Mouse (Mus musculus): ENCODE data around the gene Serpina3g.
"Not testable (repeated sequence)": the region's sequence is repeated elsewhere in the genome, so short reads cannot be mapped to it uniquely, and the experiment has no call there.

Serpina3g gene

DNA sequence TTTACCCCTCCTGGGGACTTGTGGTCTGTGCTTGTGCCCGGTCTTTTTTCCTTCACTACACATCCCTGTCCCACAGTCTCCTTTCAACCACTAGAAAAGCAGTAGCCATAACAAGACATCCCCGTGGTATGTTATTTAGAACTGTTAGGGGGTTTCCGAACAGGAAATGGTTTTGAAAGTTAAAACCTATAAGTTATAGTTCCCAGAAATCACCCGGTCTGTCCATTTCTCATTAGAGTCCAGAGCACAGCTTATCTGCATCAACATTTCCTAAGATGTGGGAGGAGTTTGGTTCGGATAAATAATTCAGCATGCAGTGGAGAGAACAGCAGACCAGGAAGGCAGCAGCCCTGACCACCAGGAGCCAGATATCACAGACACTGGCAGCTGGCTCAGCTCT lies at the start of gene Serpina3g:
Gene Serpina3g, plus strand, starts transcription at position 331 of the 400 bp plus-strand sequence.
- no peak for DNase-seq (ENCODE audit: low spot score)

DNA sequence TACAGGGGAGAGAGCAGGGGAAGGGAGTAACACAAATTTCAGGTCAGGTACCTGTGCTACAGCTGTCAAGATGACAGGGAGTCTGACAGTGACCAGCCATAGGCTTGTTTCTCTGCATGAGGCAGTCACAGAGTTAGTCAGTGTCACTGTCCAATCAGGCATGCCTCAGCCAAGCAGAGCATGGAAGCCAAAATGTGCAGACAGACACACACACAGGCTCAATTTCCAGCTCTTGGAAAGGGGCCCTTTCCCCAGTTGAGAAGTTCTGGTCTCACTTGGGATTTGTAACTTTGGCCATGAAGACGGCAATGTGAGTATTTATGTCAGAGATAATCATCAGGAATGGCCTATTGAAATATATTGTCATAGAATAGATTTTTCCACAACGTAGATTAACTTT lies 46.8 kb upstream of the Serpina3g start:
- no peak for DNase-seq (ENCODE audit: low spot score)

DNA sequence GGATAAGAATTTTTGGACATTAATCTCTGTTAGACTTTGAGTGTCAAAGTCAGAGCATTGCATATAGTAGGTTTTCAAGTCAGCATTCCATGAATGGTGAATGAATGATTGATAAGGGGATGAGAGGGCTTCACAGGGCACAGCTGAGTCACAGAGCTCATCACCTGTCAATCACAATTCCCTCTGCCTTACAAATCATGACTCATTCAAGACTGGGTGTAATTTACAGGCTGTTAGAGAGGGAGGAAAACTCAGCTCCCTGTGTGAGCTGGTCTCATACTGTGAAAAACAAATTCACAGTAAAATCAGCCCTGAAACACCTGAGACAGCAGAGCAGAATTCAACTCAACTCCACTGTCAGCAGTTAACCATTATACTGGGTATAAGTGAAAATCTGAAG lies 45.2 kb upstream of the Serpina3g start:
- DNase-seq (ENCODE audit: low spot score): no peak

DNA sequence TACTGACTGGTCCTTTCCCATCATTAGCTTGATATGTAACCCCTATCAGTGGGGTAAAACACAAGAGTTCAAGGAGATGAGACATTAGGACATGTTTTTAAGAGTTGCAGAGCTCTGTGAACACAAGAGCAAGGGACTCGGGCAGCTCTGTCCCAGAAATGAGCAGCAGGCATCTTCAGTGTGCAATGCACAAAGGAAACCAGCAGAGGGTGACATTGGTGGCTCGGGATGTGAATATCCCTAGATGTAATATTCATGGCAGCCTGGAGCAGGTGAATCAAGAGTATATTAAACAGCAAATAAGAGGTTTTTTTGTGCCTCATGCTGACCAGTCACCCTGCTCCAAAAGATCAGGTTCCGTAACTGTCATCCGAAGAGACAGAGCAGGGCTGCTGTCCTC lies 26.9 kb upstream of the Serpina3g start:
- no peak for DNase-seq (ENCODE audit: low spot score)

DNA sequence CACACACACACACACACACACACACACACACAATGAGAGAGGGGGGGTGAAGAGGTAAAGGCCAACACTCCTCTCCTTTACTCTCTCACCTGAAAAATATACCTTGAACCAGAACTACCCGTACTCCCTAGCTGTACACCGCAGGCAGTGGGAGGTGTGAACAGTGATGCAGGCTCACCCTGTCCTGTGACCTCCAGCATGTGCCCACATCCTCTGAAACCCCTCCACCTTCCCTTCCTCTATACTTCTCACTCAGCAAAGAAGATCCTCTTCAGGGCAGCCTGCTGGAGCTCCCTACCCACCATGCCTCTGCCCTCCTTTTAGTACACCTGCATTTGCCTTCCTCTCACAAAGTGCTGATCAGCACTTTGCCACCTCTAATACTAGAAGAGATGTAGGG lies 26.2 kb upstream of the Serpina3g start:
- no peak for DNase-seq (ENCODE audit: low spot score)

DNA sequence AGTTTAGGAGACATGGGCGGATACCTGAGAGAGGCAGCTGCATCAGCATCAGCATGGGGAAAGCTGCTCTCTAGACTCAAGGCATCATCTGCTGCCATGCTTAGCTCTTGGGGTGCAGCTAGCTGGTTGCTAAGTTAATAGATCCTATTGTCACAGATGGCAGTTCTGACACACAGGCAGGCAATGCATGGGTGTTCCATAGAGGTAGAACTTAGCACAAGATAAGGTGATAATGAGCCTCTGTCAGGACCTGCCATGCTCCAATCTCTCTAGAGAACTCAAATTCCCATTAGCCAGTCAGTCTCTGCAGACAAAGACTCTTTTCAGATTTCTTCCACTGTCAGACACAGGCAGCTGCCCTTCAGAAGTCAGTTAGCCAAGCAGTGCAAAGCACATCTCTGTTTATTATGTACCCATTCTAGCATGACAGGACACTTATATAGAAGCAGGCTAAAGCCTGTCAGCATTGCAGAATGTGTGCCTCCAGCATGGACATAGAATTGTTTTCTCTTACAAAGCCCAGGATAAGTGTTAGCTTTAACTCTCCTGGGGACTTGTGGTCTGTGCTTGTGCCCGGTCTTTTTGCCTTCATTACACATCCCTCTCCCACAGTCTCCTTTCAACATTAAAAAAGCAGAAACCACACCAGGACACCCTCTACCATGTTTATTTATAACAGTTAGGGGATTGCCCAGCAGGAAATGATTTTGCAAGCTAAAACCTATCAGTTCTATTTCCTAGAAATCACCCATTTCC lies 22.2 kb upstream of the Serpina3g start:
- DNase-seq (ENCODE audit: low spot score): no peak

DNA sequence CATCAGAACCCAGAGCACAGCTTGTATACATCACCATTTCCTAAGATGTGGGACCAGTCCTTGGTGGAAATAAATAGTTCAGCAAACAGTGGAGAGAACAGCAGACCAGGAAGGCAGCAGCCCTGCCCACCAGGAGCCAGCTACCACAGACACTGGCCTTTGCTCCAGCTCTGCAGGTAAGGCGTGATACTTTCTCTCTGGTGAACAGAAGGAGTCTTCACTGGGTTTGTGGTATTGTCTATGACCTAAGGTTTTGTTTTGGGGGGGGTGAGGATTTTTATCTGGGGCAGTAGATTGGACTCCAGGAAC lies 21.6 kb upstream of the Serpina3g start, which contains the start of gene Serpina3f:
Gene Serpina3f, plus strand, starts transcription at position 100 of the 309 bp plus-strand sequence.
- DNase-seq (ENCODE audit: low spot score): no peak

DNA sequence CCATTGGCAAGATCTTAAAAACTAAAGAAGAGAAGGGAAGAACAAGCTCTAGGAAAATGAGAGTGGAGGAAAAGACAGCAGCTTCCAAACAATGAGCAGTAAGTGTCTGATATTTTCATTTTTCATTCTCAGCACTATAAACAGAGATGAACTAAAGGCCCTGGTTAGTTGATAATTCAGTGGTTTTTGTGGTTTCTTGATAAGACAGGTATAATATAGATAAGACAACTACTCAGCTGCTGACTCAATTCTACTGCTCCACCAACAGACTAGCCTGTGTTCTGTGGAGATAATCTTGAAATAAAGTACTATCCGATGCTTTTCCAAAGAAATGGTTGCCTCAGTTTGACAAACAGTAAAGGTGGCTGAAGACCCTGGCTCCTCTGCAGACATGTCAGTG lies 20.8 kb upstream of the Serpina3g start:
- no peak for DNase-seq (ENCODE audit: low spot score)

DNA sequence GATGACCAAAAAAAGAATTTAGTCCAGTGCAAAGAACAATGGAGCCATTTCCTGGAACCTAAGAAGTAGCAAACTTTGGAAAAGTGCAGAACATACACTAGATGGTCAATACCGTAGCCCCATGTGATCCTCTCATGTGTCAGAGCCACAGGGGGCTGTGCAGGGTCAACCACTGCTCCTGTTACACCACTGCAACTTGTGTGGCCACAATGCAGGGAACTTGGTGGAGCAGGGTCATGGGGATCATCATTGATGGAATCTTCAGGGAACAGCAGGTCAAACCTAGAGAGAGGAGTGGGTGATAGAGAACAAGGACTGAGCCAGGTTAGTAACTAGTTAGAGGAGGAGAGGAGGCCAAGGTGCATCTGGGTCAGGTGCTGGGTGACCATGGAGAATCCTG lies 14.4 kb upstream of the Serpina3g start:
- no peak for DNase-seq (ENCODE audit: low spot score)

DNA sequence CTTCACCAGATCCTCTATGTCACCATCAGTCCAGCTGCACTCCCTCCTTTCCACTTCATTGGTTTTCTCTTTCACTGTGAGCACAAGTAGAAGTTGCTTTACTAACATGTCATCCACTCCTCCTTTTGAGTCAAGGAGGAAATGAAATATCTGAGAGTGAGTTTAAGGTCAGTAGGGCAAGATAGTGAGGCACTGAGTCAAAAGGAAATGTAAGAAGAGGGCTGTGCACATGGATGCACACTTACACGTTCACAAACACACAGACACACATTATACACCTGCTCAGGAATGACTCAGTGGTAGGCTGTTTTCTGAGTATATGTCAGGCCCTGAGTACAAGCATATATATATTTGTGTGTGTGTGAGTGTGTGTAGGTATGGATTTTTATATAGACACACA lies 12.4 kb upstream of the Serpina3g start:
- DNase-seq (ENCODE audit: low spot score): no peak

DNA sequence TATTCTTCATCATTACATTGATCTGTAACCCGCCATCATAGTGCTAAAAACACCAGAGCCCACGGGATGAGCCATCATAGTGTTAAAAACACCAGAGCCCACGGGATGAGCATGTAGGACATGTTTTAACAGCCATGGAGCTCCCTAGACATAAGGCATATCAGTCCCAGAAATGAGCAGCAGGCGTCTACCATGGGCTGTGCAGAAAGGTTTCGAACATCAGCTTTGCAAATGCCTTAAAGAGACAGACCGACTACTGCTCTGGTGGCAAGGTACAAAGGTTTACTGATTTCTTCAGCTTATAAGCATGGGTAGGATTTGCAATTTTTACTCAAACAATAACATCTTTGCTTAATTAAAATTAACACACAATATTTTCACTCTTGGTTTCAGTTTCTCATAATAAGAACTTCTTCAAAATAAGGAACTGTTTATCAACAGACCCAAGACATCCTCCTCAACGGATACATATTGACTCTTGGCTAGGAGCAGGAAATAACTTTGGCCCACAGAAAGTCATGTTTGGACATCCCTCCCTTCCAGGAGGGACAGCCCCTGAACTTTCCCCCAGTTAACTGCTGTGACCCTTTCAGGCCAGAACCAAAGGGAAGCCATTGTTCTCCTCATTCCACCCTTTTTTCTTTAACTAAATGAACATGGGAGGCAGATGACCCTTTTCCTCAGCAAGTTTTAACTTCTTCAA lies 11.3 kb upstream of the Serpina3g start:
- DNase-seq (ENCODE audit: low spot score): no peak

DNA sequence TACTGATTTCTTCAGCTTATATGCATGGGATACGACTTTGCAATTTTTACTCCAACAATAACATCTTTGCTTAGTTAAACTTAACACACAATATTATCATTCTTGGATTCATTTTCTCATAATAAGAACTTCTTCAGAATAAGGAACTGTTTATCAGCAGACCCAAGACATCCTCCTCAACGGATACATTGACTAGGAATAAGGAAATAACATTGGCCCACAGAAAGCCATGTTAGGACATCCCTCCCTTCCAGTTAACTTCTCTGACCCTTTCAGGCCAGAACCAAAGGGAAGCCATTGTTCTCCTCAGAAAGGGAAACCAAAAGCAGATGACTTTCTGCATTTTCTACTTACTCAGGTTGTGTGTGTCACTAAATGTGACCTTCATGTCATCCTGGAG lies 5.3 kb upstream of the Serpina3g start:
- no peak for DNase-seq (ENCODE audit: low spot score)

DNA sequence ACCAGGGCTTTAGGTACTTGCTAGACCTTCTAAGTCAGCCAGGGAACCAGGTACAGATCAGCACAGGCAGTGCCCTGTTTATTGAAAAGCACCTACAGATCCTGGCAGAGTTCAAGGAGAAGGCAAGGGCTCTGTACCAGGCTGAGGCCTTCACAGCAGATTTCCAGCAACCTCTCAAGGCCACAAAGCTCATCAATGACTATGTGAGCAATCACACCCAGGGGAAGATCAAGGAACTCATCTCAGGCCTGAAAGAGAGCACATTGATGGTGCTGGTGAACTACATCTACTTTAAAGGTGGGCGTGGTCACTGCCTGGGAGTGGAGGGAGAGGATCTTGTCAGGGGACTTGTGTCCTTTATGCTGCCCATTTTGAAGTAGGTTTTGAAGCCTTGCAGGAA lies 2.0 kb downstream of the Serpina3g start:
- DNase-seq (ENCODE audit: low spot score): not testable (repeated sequence)

DNA sequence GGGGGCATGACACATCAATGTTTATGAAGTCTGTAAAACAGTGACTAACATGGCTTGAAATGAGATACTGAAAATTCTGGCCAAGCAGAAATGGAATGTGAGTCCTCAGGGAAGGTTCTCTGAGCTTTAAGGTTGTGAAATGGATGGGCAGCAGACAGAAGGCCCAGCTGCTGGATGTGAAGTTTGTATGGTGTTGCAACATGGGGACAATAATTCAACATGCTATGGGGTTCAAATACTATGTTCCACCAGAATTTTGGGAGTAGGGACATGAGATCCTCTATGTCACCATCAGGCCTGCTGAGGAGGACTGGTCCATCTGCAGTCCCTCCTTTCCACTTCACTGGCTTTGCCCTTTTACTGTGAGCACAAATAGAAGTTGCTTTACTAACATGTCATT lies 7.3 kb downstream of the Serpina3g start:
- DNase-seq (ENCODE audit: low spot score): no peak

DNA sequence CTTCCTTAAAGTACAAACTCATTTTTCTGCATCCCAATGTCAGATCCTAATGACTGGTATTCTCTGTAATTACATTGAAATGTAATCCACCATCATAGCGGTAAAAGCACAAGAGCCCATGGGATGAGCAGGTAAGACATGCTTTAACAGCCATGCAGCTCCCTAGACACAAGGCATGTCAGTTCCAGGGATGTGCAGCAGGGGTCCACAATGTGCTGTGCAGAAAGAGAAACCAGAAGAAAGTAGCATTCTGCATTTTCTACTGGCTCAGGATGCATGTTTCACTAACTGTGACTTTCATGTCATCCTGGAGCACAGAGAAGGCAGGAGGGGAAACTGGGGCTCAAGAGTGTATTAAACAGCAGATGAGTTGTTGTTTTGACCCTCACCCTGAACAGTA lies 9.0 kb downstream of the Serpina3g start:
- no peak for DNase-seq (ENCODE audit: low spot score)

DNA sequence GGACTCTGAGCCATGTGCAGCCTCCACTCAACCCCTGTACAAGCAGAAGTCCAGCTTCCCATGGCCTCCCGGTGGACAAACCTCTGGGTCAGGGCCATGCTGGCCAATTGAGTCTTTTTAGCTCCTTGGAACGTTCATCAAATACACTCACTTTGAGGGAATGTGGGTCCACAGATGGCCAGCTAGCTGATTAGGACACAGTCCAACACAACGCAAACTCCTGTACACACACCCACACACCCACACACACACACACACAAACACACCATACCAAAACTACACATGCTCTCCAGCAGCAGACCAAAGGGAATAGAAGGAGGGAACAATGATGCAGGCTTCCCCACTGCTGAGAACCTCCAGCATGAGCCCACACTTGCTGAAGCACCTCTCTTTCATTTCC lies 9.6 kb downstream of the Serpina3g start:
- no peak for DNase-seq (ENCODE audit: low spot score)

DNA sequence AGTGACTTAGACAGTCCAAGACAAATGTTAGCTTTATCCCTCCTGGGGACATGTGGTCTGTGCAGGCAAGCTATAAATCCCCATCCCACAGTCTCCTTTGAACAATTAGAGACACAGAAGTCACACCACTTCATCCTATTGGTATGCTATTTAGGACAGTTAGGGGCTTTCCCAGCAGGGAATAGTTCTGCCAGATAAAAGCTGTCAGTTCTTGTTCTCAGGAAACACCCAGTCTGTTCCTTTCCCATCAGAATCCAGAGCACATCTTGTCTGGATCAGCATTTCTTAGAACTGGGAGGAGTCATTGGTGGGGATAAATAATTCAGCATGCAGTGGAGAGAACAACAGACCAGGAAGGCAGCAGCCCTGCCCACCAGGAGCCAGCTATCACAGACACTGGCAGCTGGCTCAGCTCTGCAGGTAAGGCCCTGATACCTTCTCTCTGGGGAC lies 11.5 kb downstream of the Serpina3g start:
- no peak for DNase-seq (ENCODE audit: low spot score)

DNA sequence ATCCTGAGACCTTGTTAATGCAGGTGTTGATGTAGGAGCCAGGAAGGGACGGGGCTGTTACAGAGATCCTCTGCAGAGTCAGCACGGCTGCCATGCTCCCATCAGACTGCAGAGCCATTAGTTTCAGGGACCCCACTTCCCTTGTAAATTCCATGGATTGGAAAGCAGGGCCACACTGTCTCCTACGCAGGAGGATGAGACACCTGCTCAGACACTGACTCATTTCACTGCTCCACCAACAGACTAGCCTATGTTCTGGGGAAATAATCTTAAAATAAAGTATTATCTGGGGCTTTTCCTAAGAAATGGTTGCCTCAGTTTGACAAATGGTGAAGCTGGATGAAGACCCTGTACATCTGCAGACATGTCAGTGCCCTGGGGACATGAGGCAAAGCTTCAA lies 12.2 kb downstream of the Serpina3g start:
- DNase-seq (ENCODE audit: low spot score): no peak

DNA sequence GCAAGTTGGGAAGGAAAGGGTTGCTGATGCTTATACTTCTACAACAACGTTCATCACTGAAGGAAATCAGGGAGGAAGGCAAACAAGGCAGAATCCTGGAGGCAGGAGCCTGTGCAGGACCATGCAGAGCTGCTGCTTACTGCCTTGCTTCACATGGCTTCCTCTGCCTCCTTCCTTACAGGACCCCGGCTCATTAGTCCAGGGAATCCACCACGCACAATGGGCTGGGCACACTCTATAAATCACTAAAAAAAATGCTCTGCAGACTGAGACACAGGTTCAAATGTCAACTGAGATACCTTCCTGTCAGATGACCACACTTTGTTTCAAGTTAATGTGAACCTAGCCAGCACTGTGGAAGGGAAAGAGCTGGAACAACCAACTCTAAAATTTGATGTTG lies 25.0 kb downstream of the Serpina3g start:
- DNase-seq (ENCODE audit: low spot score): no peak

DNA sequence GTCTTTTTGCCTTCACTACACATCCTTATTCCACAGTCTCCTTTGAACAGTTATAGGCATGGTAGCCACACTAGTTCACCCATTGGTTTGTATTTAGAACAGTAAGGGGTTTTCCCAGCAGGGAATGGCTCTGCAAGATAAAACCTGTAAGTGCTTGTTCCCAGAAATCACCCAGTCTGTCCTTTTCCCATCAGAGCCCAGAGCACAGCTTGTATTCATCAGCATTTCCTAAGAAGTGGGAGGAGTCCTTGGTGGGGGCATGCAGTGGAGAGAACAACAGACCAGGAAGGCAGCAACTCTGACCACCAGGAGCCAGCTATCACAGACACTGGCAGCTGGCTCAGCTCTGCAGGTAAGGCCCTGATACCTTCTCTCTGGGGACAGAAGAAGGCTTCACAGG lies 26.8 kb downstream of the Serpina3g start, which contains the start of gene Serpina3i:
Gene Serpina3i, plus strand, starts transcription at position 260 of the 400 bp plus-strand sequence.
- DNase-seq (ENCODE audit: low spot score): no peak

DNA sequence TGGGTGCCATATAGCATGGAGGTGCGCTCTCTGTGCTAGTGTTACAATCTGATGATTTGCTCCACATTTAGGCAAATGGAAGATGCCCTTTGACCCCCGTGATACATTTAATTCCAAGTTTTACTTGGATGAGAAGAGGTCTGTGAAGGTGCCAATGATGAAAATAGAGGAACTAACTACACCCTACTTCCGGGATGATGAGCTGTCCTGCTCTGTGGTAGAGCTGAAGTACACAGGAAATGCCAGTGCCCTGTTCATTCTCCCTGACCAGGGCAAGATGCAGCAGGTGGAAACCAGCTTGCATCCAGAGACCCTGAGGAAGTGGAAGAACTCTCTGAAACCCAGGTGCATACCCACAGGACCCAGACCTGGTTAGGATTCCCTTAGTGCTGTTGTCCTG lies 30.3 kb downstream of the Serpina3g start:
- DNase-seq (ENCODE audit: low spot score): no peak

DNA sequence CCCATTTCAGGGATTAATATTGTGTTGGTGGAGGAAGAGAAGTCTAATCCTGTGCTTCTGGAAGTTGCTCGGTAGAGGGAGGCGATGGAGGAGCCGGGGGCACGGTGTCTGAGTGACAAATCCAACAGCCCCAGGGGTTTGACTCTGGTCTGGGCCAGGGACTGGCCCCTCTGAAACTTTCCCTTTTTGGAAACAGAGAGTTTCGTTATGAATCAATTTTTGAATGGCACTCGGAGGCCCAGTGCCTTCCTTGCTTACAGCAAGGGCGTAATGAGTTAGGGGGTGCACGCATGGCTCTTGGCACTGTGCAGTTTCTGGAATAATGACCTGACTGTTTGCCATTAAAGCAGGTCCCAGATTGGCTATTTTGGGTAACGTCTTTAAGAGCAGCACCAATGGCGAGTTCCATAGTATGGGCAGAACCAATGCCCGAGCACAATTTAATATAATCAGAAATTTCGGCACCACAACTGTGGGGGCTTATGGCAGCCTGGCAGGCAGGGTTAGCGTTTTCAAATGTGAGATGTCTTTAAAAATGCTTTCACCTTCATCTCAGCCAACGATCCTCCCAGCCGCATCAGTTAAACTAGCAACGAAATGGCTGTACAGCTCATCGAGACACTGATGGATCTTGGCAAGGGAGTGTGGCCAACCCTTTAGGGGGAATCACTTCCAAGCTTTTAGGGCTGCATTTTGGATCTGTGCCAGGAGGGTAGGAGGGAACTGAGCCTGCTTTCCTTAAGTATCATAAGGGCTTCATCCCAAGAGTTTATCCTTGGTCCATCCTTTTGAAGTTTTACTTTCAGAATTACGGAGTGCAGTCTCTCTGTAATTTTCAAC lies 42.4 kb downstream of the Serpina3g start:
- no peak for DNase-seq (ENCODE audit: low spot score)

DNA sequence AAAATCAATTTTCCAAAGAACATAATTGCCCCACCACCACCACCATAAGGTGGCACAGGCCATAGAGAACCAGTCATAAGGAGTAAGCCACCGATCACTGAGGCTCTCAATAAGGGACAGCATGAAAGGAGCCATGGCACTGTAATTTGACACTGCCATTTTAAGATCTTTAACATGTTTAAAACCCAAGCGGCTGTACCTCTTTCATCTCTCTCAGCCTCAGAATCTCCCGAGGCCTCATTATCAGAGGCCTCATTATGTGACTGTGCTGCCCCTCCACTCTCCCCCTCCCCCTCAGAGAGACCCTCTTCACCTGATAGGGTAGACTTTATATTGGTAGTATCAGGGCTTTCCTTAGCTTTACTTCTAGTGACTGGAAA lies 43.0 kb downstream of the Serpina3g start:
- no peak for DNase-seq (ENCODE audit: low spot score)

Measured in MN1 (cell line).